Mouse (Mus musculus) hindbrain, embryonic 10.5 days (tissue): ENCODE measurements around the gene Hes6. TPM values are rescaled to one million over a fixed set of nuclear protein-coding genes. Genes with fewer than 3 reads are reported as not detected.

Experiments used
- DNase-seq: peaks from one replicate; pipeline ENCODE4 v3.0.0-alpha.2; 2017; ENCODE audit warnings: low spot score
- H3K27ac ChIP-seq: fragments of 300-500 bp; sonication (generic); 2 replicates; pipeline ENCODE4 v1.5.1; 2016; ENCODE audit warnings: mild to moderate bottlenecking, moderate library complexity
- H3K27me3 ChIP-seq: fragments of 300-500 bp; sonication (generic); 2 replicates; pipeline ENCODE4 v1.6.1; 2016; ENCODE audit warnings: mild to moderate bottlenecking; ENCODE audit not compliant: poor library complexity, insufficient read depth, severe bottlenecking
- H3K36me3 ChIP-seq: fragments of 300-500 bp; sonication (generic); 2 replicates; pipeline ENCODE4 v1.6.1; 2016; ENCODE audit warnings: mild to moderate bottlenecking, moderate library complexity
- H3K4me1 ChIP-seq: fragments of 300-500 bp; sonication (generic); replicated peaks from 2 replicates; pipeline ENCODE4 v1.6.1; 2016; ENCODE audit warnings: mild to moderate bottlenecking
- H3K4me3 ChIP-seq: fragments of 300-500 bp; sonication (generic); 2 replicates; pipeline ENCODE4 v1.5.1; 2016; ENCODE audit warnings: mild to moderate bottlenecking, moderate library complexity
- H3K9me3 ChIP-seq: fragments of 300-500 bp; sonication (generic); 2 replicates; pipeline ENCODE4 v1.6.1; 2016; ENCODE audit warnings: mild to moderate bottlenecking, moderate library complexity
- WGBS: fragments of 180-500 bp; shearing (Covaris S2); methylation state at CpG from one replicate; pipeline ENCODE4 v1.1.7; 2016; 5-methylcytosine and 5-hydroxymethylcytosine counted together
- polyA plus RNA-seq: library from polyadenylated mRNA; unstranded; fragments of >200 nt; fragmentation: Nextera tagmentation; extraction: Ambion mirVana; gene quantifications from 2 replicates; pipeline ENCODE4 v1.2.1, GENCODE M21; 2016

The Hes6 gene
- 285 and 401 TPM in 2 replicates for polyA plus RNA-seq

DNA sequence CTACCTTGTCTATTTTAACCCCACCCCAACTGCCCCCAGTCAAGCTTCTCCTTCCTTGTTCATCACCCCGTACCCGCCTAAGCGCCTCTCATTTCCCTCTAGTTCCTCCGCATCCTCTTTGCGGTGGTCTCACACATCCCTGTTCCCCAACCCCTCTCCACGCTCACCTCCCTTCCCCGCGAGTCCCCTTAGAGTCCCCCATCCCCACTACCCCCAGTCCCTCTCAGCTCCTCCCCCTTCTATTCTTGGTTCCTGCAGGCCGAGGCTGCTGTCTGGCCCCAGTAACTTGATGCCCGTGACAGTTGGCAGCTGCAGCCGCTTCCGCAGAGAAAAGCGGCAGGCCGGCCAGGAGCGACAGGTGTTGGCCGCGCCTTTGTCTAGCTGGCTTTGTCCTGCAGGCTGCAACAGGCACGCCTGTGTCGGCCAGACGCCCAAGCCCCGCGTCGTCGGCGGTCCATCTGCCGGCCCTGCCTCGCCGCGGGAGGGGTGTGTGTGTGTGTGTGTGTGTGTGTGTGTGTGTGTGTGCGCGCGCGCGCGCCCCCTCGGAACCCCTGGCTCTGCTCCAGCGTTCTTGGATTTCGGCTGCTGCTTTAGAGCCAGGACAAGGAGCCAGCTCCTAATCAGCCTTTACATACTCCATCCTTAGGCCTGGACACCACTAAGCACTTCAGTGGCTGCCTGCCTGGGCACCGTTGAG, at the start of gene Hes6:
Hes6 (minus strand) TSS at position 141 of the 697 bp plus-strand sequence.
- Histone ChIP-seq H3K4me3 (peak within 1 kb of the TSS; percentile 78), H3K27ac (peak within 1 kb of the TSS; percentile 96), H3K4me1 (peaks cover 65% of the 10 kb centered on the region), H3K9me3 (no peaks in the 10 kb centered on the region), H3K36me3 (peaks cover 19% of the 10 kb centered on the region), H3K27me3 (peaks cover 6% of the 10 kb centered on the region; the same call in 1 of the 2 replicates)
- 1% methylated on average over 38 of the region's 39 CpGs for WGBS
- DNase-seq = peak; percentile 93

- Histone ChIP-seq H3K27me3 (peaks cover 5% of the 10 kb centered on the region), H3K4me3 (no peak overlapping the region), H3K4me1 (peaks cover 30% of the 10 kb centered on the region), H3K36me3 (no peaks in the 10 kb centered on the region), H3K27ac (no peak overlapping the region), H3K9me3 (no peaks in the 10 kb centered on the region)
- no peak for DNase-seq
- WGBS = 87% methylated on average over 13 of the region's 13 CpGs
Observed at GRCm38 (mm10) chr1:91463336-91463995, 49.6 kb upstream of the Hes6 start.

DNA sequence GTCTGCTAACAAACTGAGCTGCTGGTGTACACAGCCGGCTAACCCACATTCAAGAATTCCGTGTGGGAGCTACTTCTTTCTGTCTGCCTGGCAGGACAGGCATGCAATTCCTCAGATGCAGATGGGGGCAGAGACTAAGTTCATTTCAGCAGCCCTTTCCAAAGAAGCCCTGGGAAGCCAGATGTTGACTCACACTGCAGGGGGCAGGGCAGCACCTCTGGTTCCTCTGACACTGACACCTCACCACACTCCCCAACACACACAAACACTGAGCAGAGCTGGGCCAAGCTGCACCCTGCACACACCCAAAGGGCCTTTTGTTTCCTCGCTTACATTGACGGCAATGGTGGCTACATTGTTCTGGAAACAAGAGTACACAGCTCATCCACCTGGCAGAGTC, 46.7 kb upstream of the Hes6 start:
- H3K4me3 ChIP-seq = no peak overlapping the region
- no peaks in the 10 kb centered on the region for H3K36me3 ChIP-seq
- WGBS = 30% methylated on average over 4 of the region's 4 CpGs
- no peak for DNase-seq
- H3K27me3 ChIP-seq = peaks cover 20% of the 10 kb centered on the region
- no peaks in the 10 kb centered on the region for H3K9me3 ChIP-seq
- H3K4me1 ChIP-seq = peaks cover 52% of the 10 kb centered on the region
- no peak overlapping the region for H3K27ac ChIP-seq

GRCm38 (mm10) chr1:91460069-91460468, 46.2 kb upstream of the Hes6 start:
- Histone ChIP-seq H3K27ac (peak overlapping the region; percentile 82), H3K27me3 (peaks cover 20% of the 10 kb centered on the region), H3K4me1 (peaks cover 54% of the 10 kb centered on the region), H3K9me3 (no peaks in the 10 kb centered on the region), H3K36me3 (no peaks in the 10 kb centered on the region), H3K4me3 (peak overlapping the region; percentile 78)
- WGBS = 45% methylated on average over 7 of the region's 7 CpGs
- DNase-seq = no peak

DNA sequence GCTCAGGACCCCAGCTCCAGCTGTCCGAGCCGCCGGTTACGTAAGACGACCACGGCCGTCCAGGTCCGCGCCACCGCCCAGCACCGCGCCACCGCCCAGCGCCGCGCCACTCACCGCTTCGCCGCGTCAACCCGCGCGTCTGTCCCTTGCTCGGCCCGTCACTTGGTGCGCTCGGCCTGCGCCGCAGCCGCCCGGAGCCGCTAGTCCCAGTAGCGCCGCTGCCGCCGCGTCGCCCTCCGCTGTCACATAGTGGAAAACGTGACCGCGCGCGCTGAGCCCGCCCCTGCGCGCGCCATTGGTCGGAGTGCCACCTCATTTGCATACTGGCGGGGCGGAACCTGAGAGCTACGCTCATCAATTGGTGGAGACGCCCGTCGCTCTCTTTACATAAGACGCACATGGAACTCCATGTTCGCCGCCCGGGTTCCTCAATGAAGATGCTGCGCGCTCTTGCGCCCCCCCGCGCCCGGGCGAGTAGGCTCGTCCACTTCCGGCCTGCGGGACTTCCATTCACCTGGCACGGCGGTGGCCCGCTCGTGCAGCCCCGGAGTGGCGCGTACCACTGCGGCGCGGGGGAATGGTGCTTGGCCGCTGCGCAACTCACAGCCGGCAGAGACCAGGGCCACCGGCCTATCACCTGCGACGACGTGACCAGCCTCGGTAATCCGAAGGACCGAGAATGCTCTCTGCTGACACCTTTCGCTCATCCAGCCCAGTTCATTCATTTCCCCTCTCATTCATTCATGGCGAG, 45.4 kb upstream of the Hes6 start, which contains the start of gene Per2:
Per2 (minus strand) TSS at position 266 of the 751 bp plus-strand sequence.
- no peaks in the 10 kb centered on the region for H3K9me3 ChIP-seq

DNA sequence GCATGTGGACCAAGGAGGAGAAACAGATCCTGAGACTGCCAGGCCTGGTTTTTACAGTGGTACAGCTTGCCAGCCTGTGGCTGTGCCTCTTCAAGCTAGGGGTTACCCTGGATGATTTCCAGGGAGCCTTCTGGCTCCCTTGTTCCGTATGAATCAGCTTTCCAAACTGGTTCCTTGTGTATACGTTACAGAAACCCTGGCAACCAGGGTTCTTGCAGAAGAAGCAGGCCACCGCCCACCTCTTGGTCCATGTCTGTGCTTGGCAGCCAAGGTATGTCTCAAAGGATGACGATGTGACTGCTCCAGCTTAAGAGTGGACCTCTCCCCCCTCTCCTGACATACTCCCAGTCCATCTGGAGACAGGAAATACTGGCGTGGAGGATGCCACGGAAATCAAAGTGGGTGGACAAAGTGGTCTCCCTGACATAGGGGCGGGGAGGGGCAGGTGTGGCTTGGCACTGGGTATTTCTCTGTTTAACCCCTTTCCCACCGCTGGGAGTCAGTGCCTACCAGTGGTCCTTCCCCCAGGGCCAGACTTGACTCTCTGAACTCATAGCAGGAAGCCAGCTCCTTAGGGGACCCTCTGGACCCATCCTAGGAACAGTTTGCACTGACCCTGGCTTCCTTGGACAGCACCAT, 44.5 kb upstream of the Hes6 start:
- H3K27me3 ChIP-seq = peaks cover 20% of the 10 kb centered on the region
- H3K4me3 ChIP-seq = peak overlapping the region; percentile 78
- peak overlapping the region; percentile 81 for H3K27ac ChIP-seq
- H3K9me3 ChIP-seq = no peaks in the 10 kb centered on the region
- 30% methylated on average over 8 of the region's 8 CpGs for WGBS
- no peaks in the 10 kb centered on the region for H3K36me3 ChIP-seq
- no peak for DNase-seq
- H3K4me1 ChIP-seq = peaks cover 68% of the 10 kb centered on the region

More for the DNA sequence above, 45.4 kb upstream of the Hes6 start, which contains the start of gene Per2:
- WGBS = under 1% methylated on average over 91 of the region's 91 CpGs
- H3K27ac ChIP-seq = peak within 1 kb of the TSS; percentile 82
- DNase-seq = peak; percentile 99
- peak within 1 kb of the TSS; percentile 78 for H3K4me3 ChIP-seq
- H3K27me3 ChIP-seq = peaks cover 20% of the 10 kb centered on the region
- H3K36me3 ChIP-seq = no peaks in the 10 kb centered on the region
- H3K4me1 ChIP-seq = peaks cover 62% of the 10 kb centered on the region

DNA sequence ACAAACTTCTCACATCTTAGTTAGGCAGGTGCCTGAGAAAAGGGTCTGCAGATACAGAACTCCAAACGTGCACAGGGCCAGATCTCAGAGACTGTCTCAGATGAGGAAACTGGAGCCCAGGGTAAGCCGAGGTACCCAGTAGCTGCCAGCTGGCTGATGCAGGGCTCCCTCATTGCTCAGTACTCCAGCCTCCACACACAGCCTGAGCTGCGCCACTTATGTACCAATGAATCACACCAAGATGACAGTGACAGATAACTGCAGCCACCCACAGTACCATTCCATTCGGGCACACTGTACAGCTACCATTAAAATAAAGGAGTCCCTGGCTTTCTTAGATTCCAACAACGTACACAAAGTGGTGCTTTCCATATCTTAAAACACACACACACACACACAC, 43.9 kb upstream of the Hes6 start:
- peaks cover 68% of the 10 kb centered on the region for H3K4me1 ChIP-seq
- H3K4me3 ChIP-seq = no peak overlapping the region
- WGBS = 78% methylated on average over 5 of the region's 5 CpGs

DNA sequence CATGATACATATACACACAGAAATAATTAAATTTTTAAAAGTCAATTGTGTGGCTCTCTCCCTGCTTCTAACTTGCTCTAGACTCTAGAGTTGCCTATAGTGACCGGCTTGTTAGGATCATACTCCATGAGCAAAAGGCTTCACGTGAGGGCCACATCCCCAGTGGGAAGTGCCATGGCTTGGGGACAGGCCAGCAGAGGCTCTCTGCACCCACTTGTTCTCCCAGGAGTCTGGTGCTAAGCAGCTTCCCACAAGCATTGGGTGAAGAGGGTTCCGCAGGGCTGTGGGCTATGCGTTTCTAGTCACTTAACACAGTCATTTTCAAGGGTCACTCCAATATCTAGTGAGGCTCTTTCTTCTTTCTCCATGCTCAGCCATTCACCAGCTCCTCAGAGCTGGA, 43.3 kb upstream of the Hes6 start:
- H3K4me3 ChIP-seq = no peak overlapping the region
- no peaks in the 10 kb centered on the region for H3K36me3 ChIP-seq
- whole genome bisulfite sequencing = 88% methylated on average over 4 of the region's 4 CpGs
- H3K9me3 ChIP-seq = no peaks in the 10 kb centered on the region
- no peak for DNase-seq
- no peak overlapping the region for H3K27ac ChIP-seq
- peaks cover 72% of the 10 kb centered on the region for H3K4me1 ChIP-seq
- H3K27me3 ChIP-seq = peaks cover 20% of the 10 kb centered on the region

More for the DNA sequence above, 43.9 kb upstream of the Hes6 start:
- Histone ChIP-seq H3K27ac (no peak overlapping the region), H3K36me3 (no peaks in the 10 kb centered on the region), H3K9me3 (no peaks in the 10 kb centered on the region), H3K27me3 (peaks cover 20% of the 10 kb centered on the region)
- no peak for DNase-seq

DNA sequence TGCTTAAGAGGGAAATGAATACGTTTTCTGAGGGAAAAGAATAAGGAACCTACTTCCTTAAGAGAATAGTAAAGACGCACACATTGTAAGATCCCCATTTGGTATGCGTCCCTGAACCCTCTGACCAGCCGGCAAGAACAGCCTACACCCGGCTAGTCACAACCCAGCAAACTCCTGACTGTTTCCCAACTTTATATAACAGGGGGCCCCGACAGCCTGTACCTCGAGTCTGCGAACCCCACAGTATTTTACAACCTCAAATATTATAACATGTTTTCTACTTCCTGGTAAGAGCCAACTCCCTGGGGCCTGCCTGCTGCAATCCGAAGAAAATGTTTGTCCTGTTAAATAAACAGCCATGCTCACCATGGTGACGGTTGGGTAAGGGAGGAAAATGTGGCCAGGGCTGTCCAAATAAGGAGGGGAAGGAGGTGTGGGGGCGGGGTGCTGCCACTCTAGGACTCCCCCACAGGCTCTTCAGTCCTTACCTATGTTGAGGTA, 42.5 kb upstream of the Hes6 start:
- Histone ChIP-seq H3K9me3 (no peaks in the 10 kb centered on the region), H3K36me3 (no peaks in the 10 kb centered on the region), H3K4me3 (peak overlapping the region; percentile 14; the same call in 1 of the 2 replicates), H3K4me1 (peaks cover 79% of the 10 kb centered on the region), H3K27me3 (peaks cover 20% of the 10 kb centered on the region), H3K27ac (peak overlapping the region; percentile 80)
- 32% methylated on average over 11 of the region's 11 CpGs for WGBS
- peak; percentile 44 for DNase-seq

DNA sequence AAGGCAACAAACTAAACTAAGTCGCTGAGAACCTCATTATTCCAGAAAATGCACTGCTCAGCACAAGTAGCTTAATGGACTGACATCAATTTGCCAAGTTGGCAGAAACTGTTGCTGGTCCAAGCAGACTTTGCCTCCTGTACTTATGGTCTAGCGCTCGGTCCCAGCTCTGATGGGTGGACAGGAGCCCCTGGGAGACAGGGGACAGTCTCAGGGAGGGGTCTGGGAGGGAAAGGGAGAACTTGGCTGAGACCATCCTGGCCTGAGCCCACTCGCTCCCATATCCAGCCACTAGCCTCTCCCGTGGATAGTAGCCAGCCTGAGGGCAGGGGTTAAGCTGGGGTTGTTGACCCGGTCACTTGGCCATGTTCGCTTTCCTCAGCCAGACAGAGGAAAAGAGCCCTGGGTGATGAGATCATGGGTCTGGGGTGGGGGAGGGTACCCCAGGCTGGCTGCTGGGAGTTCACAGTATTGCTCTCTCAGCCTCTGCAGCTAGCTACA, 41.9 kb upstream of the Hes6 start:
- peaks cover 79% of the 10 kb centered on the region for H3K4me1 ChIP-seq
- WGBS = 40% methylated on average over 7 of the region's 7 CpGs
- peak overlapping the region; percentile 14 for H3K4me3 ChIP-seq
- H3K9me3 ChIP-seq = no peaks in the 10 kb centered on the region
- no peaks in the 10 kb centered on the region for H3K36me3 ChIP-seq
- DNase-seq = peak; percentile 58
- peak overlapping the region; percentile 80 for H3K27ac ChIP-seq
- H3K27me3 ChIP-seq = peaks cover 20% of the 10 kb centered on the region

GRCm38 (mm10) chr1:91454927-91455326, 41.1 kb upstream of the Hes6 start:
- H3K4me1 ChIP-seq = peaks cover 71% of the 10 kb centered on the region
- no peak overlapping the region for H3K4me3 ChIP-seq
- WGBS = 92% methylated on average over 3 of the region's 3 CpGs
- DNase-seq = no peak
- H3K27ac ChIP-seq = peak overlapping the region; percentile 80; the same call in 1 of the 2 replicates
- no peaks in the 10 kb centered on the region for H3K36me3 ChIP-seq
- H3K27me3 ChIP-seq = peaks cover 20% of the 10 kb centered on the region
- no peaks in the 10 kb centered on the region for H3K9me3 ChIP-seq

GRCm38 (mm10) chr1:91454366-91454765, 40.5 kb upstream of the Hes6 start:
- no peak overlapping the region for H3K4me3 ChIP-seq
- peaks cover 67% of the 10 kb centered on the region for H3K4me1 ChIP-seq
- H3K27ac ChIP-seq = no peak overlapping the region
- WGBS = 85% methylated on average over 3 of the region's 3 CpGs
- H3K36me3 ChIP-seq = 0 out of 2 replicates have a peak, but pooled peaks cover 1% of the 10 kb centered on the region
- DNase-seq = no peak
- peaks cover 20% of the 10 kb centered on the region for H3K27me3 ChIP-seq
- no peaks in the 10 kb centered on the region for H3K9me3 ChIP-seq
